Mouse (Mus musculus) cerebellum, adult 8-10 months (tissue): Measurements from ENCODE around the gene Epha8.

ENCODE experiments used
- DNase-seq: peaks from one replicate; pipeline ENCODE4 v3.0.0; 2022

Epha8 gene

DNA sequence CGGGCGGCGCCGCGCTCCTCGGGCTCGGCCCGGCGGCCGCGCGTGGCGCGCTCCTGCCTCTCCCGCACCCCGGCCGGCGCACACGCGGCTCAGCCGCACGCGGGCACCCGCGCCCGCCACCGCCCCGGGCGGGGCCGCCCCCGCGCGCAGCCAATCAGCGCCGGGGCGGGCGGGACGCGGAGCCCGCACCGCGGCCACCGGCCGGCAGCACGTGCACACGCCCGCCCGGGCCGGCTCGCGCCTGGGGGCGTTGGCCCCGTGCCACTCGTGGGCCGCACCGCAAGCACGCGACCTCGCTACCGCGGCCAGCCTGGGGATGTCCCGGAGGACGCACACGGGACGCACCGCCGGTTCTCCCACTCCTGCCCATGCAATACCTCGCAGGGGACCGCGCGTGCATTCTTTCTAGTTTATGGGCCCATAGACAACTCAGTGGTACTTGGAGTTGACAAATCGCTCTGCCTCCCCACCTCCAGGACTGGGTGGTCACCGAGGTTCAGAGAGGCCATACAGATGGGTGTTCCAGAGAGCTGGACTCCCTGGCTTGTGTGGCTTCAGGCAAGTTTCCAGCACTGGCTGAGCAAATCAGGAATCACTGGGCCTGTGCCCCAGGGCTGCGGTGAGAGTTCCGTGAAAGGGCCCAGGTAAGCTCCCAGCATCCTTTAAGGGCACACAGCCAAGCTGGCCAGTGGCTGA is at the start of gene Epha8:
Gene Epha8 (minus strand): TSS at position 66 of the 696 bp plus-strand sequence.
- DNase-seq: no peak

GRCm38 (mm10) chr4:137001825-137002224 is 45.2 kb upstream of the Epha8 start:
- DNase-seq: no peak

DNA sequence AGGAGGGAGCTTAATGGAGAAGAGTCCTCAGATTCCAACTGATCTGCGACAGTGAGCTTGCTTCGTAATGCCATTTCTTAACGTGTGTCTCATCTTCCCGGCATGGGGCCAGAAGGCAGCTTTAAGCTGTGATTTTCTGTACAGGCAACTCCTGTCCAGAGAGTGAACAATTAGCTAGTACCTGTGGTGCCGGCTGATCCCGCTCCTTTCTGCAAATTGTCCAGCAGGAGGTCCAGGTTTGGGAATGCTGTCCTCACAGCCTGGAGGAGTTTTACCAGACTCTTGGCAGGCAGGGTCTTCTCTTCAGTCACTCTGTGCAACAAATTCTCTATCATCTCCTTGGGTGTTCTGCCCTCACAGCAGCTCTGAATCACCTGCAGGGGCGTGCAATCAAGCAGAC is 44.4 kb upstream of the Epha8 start:
- DNase-seq: no peak

GRCm38 (mm10) chr4:136998371-136998770 is 41.8 kb upstream of the Epha8 start:
- no peak for DNase-seq

DNA sequence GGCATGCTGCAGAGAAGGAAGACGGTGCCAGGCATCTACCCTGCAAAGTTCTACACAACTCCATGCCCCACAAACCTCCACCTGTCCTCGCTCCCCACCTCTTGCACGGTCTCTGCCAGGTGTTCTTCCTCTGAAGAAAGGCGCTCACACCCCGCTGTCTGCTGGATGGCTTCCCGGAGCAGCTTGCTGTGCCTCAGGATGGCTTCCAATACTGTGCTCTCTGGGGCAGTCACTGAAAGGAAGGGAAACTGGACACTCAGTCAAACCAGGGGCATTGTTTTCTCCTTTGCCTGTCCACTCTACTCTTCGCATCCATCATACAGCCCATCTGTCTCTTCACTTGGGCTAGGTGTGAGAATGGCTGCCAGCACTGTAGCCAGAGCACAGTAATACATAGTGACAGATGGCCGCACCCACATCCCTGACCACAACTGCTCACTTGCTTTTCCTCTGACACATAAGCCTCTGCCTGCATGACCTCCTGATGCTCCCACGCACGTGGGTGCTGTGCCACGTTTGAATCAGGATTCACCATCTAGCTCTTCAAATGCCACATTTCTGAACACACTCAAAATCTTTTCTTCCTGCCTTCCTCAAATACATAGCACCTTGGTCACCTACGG is 41.2 kb upstream of the Epha8 start:
- DNase-seq: peak; percentile 82

DNA sequence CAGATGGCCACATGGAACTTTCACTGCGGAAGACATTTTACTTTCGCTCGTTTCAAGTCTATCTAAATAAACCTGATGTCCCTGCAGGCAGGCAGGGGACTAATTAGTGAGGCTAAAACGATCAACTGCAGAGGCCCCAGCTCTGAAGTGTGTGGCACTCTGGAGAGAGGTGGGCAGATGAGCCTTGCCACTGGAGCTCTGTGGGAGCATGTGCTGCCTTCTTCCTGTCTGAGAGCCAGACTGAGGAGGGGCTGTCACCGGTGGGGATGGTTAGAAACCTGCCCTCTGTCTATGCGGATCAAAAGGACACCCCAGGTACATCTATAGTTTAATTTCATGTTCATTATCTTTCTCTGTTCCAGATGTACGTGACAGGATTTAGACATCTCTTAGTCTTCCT is 40.3 kb upstream of the Epha8 start:
- no peak for DNase-seq

DNA sequence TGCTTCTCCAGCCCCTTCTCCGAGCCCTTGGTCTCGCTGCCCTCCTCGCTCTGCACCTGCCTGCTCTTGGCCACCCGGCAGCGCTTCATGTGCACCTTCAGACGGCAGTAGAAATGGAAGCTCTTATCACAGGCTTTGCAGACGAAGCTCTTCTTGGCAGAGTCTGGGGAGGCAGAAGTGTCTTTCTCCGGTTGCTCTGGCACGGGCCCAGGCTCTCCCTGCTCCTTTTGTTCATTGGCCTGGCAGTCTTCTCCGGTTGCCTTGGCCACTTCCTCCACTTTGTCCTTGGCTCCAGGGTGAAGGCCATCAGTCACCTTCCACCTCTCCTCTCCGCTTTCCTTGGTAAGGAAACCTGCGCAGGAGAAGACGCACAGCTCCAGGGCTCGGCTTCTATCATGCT is 38.7 kb upstream of the Epha8 start:
- DNase-seq: peak; percentile 52

DNA sequence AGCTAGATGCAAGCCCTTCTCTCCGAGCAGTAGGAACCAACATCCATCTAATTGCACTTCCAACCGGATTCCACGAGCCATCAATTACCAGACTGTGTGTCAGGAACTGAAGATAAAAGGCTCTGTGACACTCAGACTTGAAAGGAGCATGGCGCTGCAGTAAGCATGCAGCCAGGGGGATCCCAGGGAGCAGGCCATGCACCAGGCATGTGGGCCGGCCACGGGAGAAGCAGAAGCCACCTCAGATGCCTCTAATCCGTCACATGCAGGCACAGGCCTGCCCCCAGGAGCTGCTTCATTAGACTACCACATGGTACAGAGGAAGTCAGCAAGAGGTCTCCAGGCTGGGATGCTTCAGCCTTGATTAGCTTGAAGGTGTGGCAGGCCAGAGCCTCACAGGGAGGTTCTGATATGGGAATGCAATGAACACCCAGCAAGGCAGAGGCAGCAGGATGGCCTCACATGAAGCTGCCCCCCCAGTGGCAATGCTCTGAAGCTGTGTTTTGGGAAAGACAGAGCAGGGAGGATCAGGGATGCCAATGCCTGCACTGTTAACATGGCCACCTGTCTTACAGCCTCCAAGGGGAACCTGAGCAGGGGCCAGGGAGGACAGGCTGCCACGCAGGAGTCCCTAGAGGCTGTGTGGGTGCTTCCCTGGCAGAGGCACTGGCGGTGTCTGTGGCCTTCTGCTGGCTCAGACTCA is 25.5 kb upstream of the Epha8 start:
- DNase-seq: no peak

GRCm38 (mm10) chr4:136981347-136981746 is 24.7 kb upstream of the Epha8 start:
- peak; percentile 69 for DNase-seq

DNA sequence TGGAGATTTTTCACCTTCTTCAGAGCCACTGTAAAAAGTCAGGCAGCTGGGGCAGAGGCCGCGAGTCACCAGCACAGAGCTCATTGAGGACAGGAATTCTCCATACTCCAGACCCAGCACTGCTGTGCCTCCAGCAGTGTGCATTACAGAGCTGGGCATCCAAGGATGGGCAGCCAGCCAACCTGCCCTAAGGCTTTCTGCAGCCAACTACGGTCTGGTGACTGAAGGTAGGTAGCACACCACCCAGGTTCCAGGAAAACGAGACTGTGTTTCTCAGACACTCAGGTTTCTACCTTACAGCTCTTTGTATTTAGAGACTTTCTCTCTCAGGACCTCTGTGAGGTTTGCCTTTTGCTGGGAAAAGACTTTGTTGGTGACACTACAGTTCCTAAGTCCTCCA is 24.3 kb upstream of the Epha8 start:
- DNase-seq: peak; percentile 40

DNA sequence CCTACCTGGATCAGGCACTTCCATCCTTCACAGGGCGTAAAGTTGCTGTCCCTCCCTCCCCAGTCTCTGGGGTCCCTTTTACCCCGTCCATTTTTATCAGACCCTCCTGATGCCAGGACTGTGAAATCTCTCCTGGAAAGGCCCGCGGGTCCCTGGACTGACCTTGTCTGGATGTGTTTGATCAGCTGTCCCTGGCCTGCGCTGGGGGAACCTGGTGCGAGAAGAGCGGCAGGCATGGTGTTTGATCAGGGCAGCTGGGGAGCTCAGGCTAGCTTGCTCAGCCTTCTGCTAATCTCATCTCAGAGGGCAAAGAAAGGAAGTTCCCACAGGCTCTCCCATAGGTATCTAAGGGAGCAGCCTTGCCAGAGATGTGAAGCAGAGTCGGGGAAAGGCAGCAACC is 20.6 kb upstream of the Epha8 start:
- DNase-seq: no peak

DNA sequence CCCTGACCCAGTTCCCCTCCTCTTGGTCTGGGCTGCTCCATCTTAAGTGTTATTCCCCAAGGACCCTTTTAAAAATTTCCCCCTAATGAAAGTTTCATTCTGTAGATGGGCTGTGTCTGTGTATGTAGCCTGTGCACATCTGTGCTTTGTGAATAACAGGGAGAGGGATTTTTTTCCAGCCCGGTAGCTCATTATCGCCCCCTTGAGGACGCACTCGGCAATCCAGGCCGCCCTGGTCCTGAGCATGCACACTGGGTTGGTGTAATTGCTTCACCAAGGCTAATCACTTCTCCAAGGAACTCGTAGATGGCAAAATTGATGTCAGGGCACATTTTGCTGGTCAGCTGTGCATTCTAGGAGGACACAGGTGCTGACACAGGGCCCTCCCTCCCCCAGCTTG is 14.3 kb upstream of the Epha8 start:
- peak; percentile 55 for DNase-seq

- DNase-seq: no peak
These were observed 13.1 kb upstream of the Epha8 start for GRCm38 (mm10) chr4:136969503-136970276.

GRCm38 (mm10) chr4:136969096-136969495 is 12.5 kb upstream of the Epha8 start:
- no peak for DNase-seq

DNA sequence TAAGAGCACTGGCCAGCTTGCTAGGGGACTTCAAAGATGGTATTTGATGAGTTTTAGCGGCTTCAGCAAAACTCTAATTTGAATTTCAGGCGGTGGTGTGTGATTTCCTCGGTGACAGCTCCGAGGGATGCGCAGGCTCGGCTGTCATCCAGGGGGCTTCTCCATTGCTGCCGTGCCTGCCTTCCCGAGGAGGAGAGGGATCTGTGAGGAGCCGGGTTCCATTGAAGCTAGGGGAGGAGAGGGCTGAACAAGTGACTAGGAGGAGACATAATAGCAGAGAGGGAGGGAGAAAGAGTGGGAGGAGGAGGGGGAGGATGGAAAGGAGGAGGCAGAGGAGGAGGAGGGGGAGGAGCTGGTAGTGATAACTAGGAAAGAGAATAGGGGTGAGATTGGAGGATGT is 10.9 kb upstream of the Epha8 start:
- no peak for DNase-seq

- no peak for DNase-seq
These were observed 10.1 kb upstream of the Epha8 start for GRCm38 (mm10) chr4:136966493-136967390.

GRCm38 (mm10) chr4:136964990-136965421 is 8.4 kb upstream of the Epha8 start:
- no peak for DNase-seq

DNA sequence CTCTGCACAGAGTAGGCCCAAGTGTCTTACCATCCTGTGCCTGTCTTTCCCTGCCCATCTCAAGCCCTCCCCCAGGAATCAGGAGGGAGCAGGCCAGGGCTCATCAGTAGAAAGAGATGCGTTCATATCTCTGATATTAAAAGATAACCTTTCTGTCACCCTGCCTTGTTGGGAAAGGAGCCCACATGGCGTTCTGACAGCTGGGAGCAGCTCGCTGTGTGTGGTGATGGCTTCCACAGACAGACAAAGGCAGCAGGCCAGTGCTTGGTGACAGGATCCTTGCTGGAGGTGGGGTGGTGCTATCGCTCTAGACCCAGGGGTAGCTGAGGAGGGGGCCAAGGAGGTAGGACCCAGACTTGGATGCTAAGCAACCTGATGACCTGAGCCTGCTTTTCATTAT is 5.8 kb upstream of the Epha8 start:
- no peak for DNase-seq

DNA sequence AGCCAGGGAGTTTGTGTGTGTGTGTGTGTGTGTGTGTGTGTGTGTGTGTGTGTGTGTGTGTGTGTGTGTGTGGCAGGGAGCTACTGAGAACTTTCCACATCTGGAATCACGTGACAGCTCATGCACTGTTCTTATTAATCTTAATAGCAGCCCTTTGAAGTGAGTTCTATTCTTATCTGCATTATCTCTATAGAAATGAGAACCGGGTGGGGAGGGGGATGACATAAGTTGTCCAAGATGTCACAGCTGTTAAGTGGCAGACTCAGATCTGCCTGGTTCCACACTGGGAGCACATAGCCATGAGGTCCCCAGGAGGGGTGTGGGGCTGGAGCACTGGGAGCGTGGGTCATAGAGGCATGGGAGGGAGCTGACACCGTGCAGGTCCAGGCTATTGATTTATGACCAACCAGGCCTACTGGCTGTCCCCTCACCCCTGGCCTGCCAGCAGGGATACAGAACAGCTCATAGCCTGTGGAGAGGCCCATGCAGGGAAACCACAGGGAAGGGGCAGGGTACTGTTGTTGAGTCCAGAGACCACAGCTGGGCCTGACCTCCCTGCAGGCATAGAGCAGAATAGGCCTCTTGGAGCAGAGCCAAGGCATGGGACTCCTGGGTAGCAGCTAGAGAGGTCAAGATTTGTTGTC is 5.1 kb upstream of the Epha8 start:
- no peak for DNase-seq

GRCm38 (mm10) chr4:136960581-136960980 is 4.0 kb upstream of the Epha8 start:
- DNase-seq: no peak

DNA sequence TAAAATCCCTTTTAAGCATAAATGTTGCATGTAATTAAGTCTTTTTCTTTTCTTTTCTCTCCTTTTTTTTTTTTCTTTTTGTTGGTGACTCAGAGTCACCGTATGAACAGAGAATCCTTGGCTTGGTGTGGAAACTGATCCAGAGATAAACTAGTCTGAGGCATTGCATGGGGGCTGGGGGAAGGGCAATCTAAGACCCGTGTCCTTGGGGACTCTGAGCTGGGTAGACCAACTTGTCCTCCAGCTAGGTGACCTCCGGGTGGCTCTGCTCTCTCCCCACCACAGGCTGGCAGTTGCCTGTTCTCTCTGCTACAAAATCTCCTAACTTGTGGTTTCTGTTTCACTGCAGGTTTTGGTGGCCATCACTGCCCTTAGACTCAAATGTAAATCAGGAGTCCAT is 3.5 kb upstream of the Epha8 start:
- no peak for DNase-seq

- no peak for DNase-seq
These were observed 2.1 kb downstream of the Epha8 start for GRCm38 (mm10) chr4:136954562-136954961.
